Mouse (Mus musculus): Measurements from ENCODE around the gene Shisal2b. TPM values are rescaled to one million over a fixed set of nuclear protein-coding genes. Genes with fewer than 3 reads are reported as not detected.
"Not testable (repeated sequence)": the region's sequence is repeated elsewhere in the genome, so short reads cannot be mapped to it uniquely, and the experiment has no call there.

The Shisal2b gene
- polyA plus RNA-seq (2012; rRNA removed), result not detected in 2 replicates

DNA sequence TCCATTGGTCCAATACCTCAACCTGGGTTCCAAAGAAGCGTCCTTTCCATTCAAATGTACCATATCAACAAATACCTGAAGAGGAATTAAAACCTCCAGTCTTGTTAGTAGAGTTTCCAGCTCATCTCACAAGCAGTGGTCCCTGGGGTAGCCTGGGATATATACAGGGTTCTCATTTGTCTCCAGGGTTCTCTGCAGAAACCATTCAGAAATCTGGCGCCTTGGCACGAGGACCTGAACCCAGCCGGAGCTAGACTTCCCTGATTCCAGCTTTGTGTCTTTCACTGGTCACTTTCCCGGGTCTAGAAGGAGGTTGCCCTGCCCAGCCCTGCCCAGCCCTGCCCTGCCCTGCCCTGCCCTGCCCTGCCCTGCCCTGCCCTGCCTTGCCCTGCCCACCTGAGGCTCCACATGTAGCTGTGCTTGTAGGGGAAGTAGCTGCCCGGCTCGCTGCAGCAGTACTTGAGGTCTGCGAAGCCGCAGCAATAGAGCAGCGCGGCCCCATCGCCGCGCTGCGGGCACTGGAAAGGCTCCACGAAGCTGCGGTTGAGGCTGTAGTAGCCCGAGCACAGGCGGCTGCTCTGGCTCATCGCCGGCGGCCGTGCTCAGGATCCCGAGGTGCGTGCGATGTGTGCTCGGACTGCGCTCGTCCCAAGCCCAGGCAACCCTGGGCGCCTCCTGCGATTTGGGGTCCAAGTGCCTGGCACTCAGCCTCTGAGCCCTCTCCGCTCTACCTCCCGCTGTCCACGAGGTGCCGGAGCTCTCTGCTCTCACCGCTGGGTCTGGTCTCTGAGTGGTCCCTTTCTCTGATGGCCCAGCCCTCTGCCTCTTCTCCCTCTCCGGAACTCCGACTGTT lies at the start of gene Shisal2b:
Gene Shisal2b, minus strand, starts transcription at position 767 of the 853 bp plus-strand sequence.
- no peak for DNase-seq (ENCODE audit: low read depth in 1 of 2, low spot score in 2 of 2)
- 5% methylated on average over 38 of the region's 38 CpGs for WGBS
- TF ChIP-seq POLR2A (IDR thresholded peaks at IDR 0.05; ENCODE audit: low read depth, low read length) (no peak), CTCF (IDR thresholded peaks at IDR 0.05; ENCODE audit: extremely low read depth, insufficient read depth, insufficient read length, insufficient replicate concordance) (no peak)

DNA sequence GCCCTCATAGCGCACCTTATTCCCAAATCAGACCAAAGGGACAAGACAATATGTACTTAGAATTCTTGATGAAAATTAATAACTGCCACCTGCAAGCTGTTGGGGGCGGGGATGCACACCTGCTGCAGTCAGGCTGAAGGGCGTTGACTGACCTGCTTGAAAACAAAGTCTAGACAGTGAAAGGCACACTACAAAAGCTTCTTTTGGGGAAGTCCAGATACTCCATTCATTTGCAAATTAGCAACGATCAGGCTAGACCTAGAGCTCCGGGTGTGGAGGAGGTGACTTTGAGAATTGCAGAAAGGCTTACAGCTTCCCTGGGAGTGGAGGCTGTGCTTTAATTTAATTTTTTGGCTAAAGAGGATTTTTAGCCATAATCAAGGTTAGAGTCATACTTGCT lies 47.9 kb upstream of the Shisal2b start:
- WGBS, result 87% methylated on average over 5 of the region's 5 CpGs
- H3K4me1 ChIP-seq (ENCODE audit: control insufficient read depth, insufficient read depth, insufficient read length); H3K4me3 ChIP-seq (ENCODE audit: extremely low read depth, insufficient read depth, insufficient read length); H3K27me3 ChIP-seq (ENCODE audit: control insufficient read depth, insufficient read depth, low read length); H3K36me3 ChIP-seq (ENCODE audit: control insufficient read depth, insufficient read depth, low read length); DNase-seq (ENCODE audit: low read depth in 1 of 2, low spot score in 2 of 2); H3K27ac ChIP-seq (ENCODE audit: insufficient read depth, low read length): not testable (repeated sequence)

More for the DNA sequence above, at the start of gene Shisal2b:
- Histone ChIP-seq H3K4me3 (ENCODE audit: extremely low read depth, insufficient read depth, insufficient read length) (peak within 1 kb of the TSS; percentile 52), H3K27me3 (ENCODE audit: control insufficient read depth, insufficient read depth, low read length) (no peaks in the 10 kb centered on the region), H3K27ac (ENCODE audit: insufficient read depth, low read length) (no peak within 1 kb of the TSS), H3K4me1 (ENCODE audit: control insufficient read depth, insufficient read depth, insufficient read length) (no peaks in the 10 kb centered on the region; the same call in 1 of the 2 replicates), H3K36me3 (ENCODE audit: control insufficient read depth, insufficient read depth, low read length) (no peaks in the 10 kb centered on the region)

DNA sequence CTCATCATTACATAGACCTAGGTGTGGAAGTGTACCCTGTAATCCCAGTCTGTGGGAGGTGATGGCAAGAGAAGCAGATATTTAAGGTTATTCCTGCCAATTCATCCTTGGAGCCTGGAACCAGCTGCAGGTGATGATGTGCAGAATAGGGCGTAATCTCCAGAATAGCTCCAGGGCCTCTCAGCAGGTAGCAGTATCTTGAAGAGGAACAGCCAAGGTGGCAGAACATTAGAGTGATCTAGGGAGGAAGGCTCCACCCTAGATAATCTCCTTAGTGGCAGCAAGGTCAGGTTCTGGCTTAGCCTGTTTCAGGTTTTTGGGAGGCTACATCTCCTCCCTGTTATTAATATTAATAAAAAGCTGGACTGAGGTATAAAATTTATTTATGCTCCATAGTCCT lies 47.3 kb upstream of the Shisal2b start:
- not testable (repeated sequence) for H3K4me1 ChIP-seq (ENCODE audit: control insufficient read depth, insufficient read depth, insufficient read length); H3K27ac ChIP-seq (ENCODE audit: insufficient read depth, low read length); H3K4me3 ChIP-seq (ENCODE audit: extremely low read depth, insufficient read depth, insufficient read length); H3K27me3 ChIP-seq (ENCODE audit: control insufficient read depth, insufficient read depth, low read length); DNase-seq (ENCODE audit: low read depth in 1 of 2, low spot score in 2 of 2); H3K36me3 ChIP-seq (ENCODE audit: control insufficient read depth, insufficient read depth, low read length)
- WGBS, result 94% methylated on average over 1 of the region's 1 CpGs

DNA sequence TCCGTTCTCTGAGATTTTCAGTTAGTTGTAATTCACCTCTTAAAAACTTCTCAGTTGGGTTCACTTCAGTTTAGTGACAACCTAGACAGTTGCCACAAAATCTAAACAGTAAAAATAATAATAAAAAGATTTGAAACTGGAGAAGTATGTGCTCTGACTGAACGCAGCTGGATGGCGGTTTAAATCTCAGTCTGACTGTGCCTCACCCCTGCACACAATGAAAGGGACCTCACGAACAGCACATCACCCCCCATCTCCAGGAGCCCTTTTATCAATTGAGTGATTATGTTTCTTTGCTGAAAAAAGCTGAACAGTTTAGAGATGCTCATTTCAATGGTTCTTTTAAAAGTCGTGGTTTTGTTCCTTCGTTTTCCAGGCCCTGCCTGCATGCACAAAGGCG lies 45.0 kb upstream of the Shisal2b start:
- TF ChIP-seq CTCF (IDR thresholded peaks at IDR 0.05; ENCODE audit: extremely low read depth, insufficient read depth, insufficient read length, insufficient replicate concordance) (no peak), POLR2A (IDR thresholded peaks at IDR 0.05; ENCODE audit: low read depth, low read length) (no peak)
- Histone ChIP-seq H3K4me3 (ENCODE audit: extremely low read depth, insufficient read depth, insufficient read length) (no peak overlapping the region), H3K36me3 (ENCODE audit: control insufficient read depth, insufficient read depth, low read length) (no peaks in the 10 kb centered on the region), H3K27me3 (ENCODE audit: control insufficient read depth, insufficient read depth, low read length) (no peaks in the 10 kb centered on the region), H3K4me1 (ENCODE audit: control insufficient read depth, insufficient read depth, insufficient read length) (no peaks in the 10 kb centered on the region), H3K27ac (ENCODE audit: insufficient read depth, low read length) (no peak overlapping the region)
- DNase-seq (ENCODE audit: low read depth in 1 of 2, low spot score in 2 of 2), result no peak
- WGBS, result 82% methylated on average over 7 of the region's 7 CpGs

DNA sequence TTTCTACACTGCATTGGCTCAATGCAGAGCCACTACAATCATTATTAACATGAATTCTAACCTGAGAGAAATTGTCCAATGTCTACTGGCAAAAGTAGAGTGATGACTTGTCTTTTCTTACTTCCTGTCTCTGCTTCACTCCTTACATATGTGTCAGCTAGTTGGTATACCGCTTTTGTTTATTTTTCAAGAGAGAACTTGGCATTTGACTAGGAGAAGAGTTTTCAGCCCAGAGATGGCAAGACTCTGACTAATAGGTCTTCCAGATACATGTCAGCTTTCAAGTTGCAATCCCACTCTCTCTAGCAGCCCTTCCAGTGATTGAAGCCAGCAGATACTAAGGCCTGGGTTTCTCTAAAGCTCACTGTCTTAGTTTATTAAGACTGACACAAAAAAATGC lies 31.1 kb upstream of the Shisal2b start:
- Histone ChIP-seq H3K4me1 (ENCODE audit: control insufficient read depth, insufficient read depth, insufficient read length) (no peaks in the 10 kb centered on the region), H3K27ac (ENCODE audit: insufficient read depth, low read length) (no peak overlapping the region), H3K27me3 (ENCODE audit: control insufficient read depth, insufficient read depth, low read length) (no peaks in the 10 kb centered on the region), H3K36me3 (ENCODE audit: control insufficient read depth, insufficient read depth, low read length) (no peaks in the 10 kb centered on the region), H3K4me3 (ENCODE audit: extremely low read depth, insufficient read depth, insufficient read length) (no peak overlapping the region)
- DNase-seq (ENCODE audit: low read depth in 1 of 2, low spot score in 2 of 2), result no peak
- TF ChIP-seq POLR2A (IDR thresholded peaks at IDR 0.05; ENCODE audit: low read depth, low read length), result no peak
- TF ChIP-seq CTCF (IDR thresholded peaks at IDR 0.05; ENCODE audit: extremely low read depth, insufficient read depth, insufficient read length, insufficient replicate concordance), result no peak
- 97% methylated on average over 1 of the region's 1 CpGs for WGBS

DNA sequence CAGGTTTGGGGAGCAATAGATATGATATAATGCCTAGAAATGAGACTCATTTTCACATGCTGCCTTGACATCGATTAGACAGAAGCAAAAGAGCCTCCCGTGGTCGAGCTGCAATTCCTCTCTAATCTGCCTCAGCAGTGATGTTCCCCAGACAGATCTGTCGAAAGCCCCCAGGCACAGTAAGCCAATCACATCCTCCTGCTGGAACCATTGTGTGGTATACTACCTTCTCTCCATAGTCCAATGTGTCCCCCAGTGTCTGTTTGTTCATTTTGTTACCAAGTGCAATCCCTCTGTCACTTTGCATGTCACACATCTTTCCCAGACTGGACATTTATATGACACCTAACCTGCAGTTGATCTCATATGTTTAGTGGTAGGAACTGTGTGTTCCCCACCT lies 28.6 kb upstream of the Shisal2b start:
- H3K27ac ChIP-seq (ENCODE audit: insufficient read depth, low read length), result no peak overlapping the region
- 83% methylated on average over 4 of the region's 4 CpGs for WGBS
- no peaks in the 10 kb centered on the region for H3K27me3 ChIP-seq (ENCODE audit: control insufficient read depth, insufficient read depth, low read length)
- H3K36me3 ChIP-seq (ENCODE audit: control insufficient read depth, insufficient read depth, low read length), result no peaks in the 10 kb centered on the region
- no peak overlapping the region for H3K4me3 ChIP-seq (ENCODE audit: extremely low read depth, insufficient read depth, insufficient read length)
- DNase-seq (ENCODE audit: low read depth in 1 of 2, low spot score in 2 of 2), result no peak
- H3K4me1 ChIP-seq (ENCODE audit: control insufficient read depth, insufficient read depth, insufficient read length), result no peaks in the 10 kb centered on the region
- no peak for TF ChIP-seq POLR2A (IDR thresholded peaks at IDR 0.05; ENCODE audit: low read depth, low read length)
- TF ChIP-seq CTCF (IDR thresholded peaks at IDR 0.05; ENCODE audit: extremely low read depth, insufficient read depth, insufficient read length, insufficient replicate concordance), result no peak

DNA sequence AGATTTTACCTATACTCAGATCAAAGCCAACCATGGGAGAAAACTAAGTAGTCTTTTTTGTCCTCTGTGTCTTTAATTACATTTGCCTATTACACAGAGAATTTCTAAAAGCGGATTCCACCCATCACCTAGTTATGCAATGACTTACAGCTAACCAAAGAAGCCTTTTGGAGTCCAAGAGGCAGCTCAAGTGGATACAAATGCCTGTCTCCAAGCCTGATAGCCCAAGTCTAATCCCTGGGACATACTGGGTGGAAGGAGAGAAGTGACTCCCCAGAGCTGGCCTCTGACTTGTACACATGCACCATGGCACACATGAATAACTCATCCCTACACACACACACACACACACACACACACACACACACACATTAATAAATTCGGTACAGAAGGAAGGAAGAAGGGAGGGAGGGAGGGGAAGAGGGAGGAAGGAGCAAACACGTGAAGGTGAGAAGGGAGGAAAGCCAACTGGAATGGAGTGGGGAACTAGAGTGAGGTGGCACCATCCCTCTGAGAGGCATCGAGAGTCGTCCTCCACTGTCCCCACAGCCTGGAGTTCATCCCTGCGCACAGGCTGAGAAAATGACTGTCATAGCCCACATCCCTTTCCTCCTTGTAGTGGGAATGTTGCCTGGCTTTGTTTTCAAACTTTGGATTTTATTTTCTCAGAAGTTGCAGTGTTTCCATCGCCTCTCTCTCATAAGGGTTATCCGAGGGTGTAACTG lies 22.8 kb upstream of the Shisal2b start:
- no peak for TF ChIP-seq POLR2A (IDR thresholded peaks at IDR 0.05; ENCODE audit: low read depth, low read length)
- no peak for TF ChIP-seq CTCF (IDR thresholded peaks at IDR 0.05; ENCODE audit: extremely low read depth, insufficient read depth, insufficient read length, insufficient replicate concordance)
- no peaks in the 10 kb centered on the region for H3K27me3 ChIP-seq (ENCODE audit: control insufficient read depth, insufficient read depth, low read length)
- DNase-seq (ENCODE audit: low read depth in 1 of 2, low spot score in 2 of 2), result no peak
- 74% methylated on average over 8 of the region's 8 CpGs for WGBS
- H3K4me3 ChIP-seq (ENCODE audit: extremely low read depth, insufficient read depth, insufficient read length), result no peak overlapping the region
- no peaks in the 10 kb centered on the region for H3K4me1 ChIP-seq (ENCODE audit: control insufficient read depth, insufficient read depth, insufficient read length)
- H3K27ac ChIP-seq (ENCODE audit: insufficient read depth, low read length), result no peak overlapping the region
- H3K36me3 ChIP-seq (ENCODE audit: control insufficient read depth, insufficient read depth, low read length), result no peaks in the 10 kb centered on the region

Data from spleen, adult 2 months (tissue).